Mouse (Mus musculus) lung, postnatal 0 days (tissue): ENCODE data around the gene Ermap.

Experiments
- CTCF ChIP-seq: IDR thresholded peaks from 2 replicates; pipeline ENCODE4 v1.5.1; 2016; ENCODE audit warnings: antibody characterized with exemption, mild to moderate bottlenecking
- EP300 ChIP-seq: IDR thresholded peaks from 2 replicates; pipeline ENCODE4 v1.6.1; 2016; ENCODE audit warnings: antibody characterized with exemption, mild to moderate bottlenecking, control low read depth

DNA sequence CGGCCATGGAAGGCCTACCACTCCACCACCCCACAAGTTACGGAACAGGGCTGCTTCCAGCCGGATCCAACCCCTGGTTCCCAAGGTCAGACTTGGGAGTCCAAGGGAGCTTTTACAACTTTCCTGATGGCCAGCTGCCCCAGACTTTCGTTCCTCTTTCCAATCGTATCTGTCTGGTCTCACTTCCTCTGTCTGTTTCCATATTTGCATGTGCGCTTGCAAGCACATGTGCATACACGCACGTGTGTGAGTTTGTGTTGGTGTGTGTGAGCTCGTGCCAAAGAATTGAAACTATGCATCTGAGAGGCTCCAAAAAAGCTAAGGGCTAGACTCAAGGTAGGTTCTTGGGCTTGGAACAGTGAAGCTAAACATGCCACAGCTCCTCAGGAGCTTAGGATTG is 8.4 kb downstream of the Ermap start:
- TF ChIP-seq EP300 (no peak), CTCF (no peak)
